Mouse (Mus musculus) megakaryocyte, adult 5-6 weeks (primary cell): ENCODE measurements at regions not wholly inside any gene's neighbourhood (a gene's known extent, or its start where the extent isn't known, plus 50 kb on each side); places are given as distances from the start of the nearest gene placed in this dataset.

Source experiments
- ATAC-seq: 2 replicates; pipeline ENCODE4 v1.8.0; 2016; ENCODE audit warnings: mild to moderate bottlenecking, inconsistent platforms; ENCODE audit not compliant: poor library complexity, severe bottlenecking

DNA sequence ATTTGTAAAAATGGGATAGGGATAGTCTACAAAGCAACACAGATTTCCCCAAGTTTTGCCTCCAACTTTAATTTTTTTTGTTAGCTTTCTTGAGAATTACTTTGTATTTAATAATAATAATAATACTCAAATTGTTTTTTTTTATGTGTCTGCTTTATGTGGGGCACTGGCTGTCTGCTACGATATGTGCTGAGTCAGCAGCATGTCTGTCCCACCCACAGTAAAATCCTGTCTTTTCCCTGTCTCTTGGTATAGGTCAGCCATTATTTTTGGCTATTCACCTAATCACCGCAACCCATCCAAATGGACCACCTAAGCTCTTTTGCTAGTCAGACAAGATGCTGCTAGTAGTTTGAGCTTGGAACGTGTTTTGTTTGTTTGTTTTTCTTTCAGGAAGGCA, 473.0 kb downstream of the Hs3st4 start:
- no peak for ATAC-seq

DNA sequence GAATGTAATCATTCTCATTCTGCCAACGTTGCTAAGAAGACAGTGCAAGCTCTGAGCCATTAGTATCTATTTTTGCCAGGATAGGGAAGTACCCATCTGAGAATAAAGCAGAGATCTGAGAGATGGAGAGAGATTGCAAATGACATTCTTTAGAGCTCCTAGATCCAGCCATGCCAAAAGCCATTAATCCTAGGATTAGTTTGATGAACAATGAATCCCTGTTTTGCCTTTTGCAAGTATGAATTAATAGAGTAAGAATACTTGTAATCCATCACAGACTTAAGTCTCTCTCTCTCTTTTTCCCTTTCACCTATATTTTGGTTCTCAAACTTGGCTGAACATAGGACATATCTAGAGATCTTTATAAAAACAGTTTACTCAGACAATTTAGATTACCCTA, 504.7 kb downstream of the Hs3st4 start:
- no peak for ATAC-seq

- ATAC-seq, result no peak
Observed at GRCm38 (mm10) chr7:124491109-124491793, 508.6 kb downstream of the Hs3st4 start.

GRCm38 (mm10) chr7:124491851-124492390, 509.3 kb downstream of the Hs3st4 start:
- ATAC-seq, result no peak

GRCm38 (mm10) chr7:124500636-124501035, 518.0 kb downstream of the Hs3st4 start:
- ATAC-seq, result no peak

DNA sequence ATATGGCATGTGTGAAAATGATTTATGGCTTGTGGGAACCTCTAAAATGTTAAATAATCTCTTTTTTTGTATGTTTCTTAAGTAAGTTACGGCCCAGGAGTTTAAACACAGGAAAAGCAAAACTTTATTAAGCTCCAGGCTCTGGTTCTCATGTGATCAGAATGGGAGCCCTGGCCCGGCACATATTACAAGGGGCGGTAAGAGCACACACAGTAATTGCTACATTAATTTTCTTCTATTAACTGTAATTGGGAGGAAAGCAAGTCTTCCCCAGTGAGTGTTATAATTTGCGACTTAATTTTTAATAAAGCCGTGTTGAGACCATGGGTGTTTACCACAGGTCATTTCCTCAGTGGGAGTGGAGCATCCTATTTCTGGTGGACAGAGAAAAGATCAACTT, 520.1 kb downstream of the Hs3st4 start:
- no peak for ATAC-seq

DNA sequence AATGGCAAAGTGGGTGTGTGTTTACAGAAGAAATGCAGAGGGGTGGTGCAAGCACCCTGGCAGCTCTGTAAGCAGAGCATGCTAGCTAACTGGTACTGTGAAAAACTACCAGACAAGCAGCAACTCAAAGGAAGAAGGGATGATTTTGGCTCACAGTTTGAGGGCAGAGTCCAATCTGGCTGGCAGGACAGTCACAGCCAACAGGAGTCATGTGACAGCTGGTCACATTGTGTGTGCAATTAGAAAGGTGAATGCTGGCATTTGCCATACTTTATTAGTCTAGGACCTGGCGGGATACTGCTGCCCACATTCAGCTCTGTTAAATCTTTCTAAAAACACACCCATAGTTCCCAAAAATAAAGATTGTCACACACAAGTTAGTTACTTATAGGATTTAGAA, 566.4 kb downstream of the Hs3st4 start:
- no peak for ATAC-seq

GRCm38 (mm10) chr7:124557213-124557612, 574.5 kb downstream of the Hs3st4 start:
- ATAC-seq, result no peak

DNA sequence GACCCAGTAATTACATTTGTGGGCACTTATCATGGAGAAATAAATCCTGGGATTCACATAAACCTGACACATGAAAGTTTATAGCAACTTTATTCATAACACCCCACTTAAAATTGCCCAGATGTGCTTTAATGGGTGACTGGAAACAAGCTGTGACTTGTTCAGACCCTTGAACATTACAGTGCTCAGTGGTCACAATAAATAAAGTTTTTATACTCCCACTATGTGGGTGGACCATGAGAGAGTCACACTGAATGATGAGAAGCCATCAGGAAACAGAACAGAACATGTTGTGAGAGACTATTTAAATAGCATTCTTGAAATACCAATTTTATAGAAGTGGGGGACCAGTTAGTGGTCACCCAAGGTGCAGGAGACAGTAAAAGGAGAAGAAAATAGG, 588.1 kb downstream of the Hs3st4 start:
- no peak for ATAC-seq

DNA sequence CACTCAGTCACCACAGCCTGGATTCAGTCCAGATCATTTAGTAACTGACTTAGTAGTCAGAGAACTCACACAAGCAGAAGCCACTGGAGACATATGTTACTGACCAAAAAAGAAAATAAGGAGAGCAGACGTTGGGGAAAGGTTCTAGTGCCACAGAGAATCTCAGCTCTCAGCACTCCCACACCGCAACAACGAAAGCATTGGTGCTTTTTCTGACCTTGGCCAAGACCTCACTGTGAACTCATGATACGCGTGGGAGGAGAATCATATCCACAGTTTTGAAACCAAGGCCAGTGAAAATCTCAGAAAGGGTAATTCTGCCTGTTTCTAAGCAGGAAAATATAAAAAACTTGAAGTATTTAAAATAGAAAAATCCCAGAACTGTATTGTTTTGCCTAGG, 591.0 kb downstream of the Hs3st4 start:
- ATAC-seq, result no peak

- no peak for ATAC-seq
Observed at GRCm38 (mm10) chr7:124581342-124581741, 598.7 kb downstream of the Hs3st4 start.

DNA sequence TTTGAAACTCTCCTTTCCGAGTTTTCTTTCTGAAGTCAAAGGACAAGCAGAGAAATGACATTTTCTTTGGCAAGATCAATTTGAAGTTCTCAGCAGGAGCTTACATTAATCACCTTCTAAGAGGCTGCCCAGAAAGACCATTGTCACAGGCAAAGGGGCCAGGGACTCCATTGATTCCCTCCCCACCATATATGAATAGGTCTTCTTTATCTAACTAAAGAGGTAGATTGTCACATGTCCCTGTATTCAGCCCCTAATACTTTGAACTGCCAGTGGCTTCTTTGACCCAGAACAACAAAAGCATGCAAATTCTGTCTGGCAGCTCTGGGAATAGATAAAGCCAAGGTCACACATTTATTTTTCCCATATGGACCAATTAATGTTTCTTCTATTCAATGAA, 602.6 kb downstream of the Hs3st4 start:
- no peak for ATAC-seq

DNA sequence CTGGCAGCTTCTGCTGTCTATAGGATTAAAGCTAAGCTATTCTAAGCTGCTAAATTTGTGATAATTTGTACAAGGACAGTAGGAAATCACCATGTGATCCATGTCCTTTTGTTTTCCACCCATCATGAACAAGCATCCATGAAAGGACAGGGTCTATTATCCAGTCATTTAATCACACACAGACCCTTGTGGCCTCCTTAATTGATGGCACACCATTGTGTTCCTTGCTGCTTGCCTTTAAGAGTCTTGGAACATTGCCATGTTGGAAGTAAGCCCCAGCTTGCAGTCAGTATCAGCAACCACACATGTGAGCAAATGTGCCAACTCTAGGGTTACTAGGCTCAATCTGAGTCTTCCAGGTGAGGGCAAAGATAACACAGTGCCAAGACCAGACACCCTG, 608.7 kb downstream of the Hs3st4 start:
- ATAC-seq, result no peak

GRCm38 (mm10) chr7:124593462-124593861, 610.8 kb downstream of the Hs3st4 start:
- ATAC-seq, result no peak

DNA sequence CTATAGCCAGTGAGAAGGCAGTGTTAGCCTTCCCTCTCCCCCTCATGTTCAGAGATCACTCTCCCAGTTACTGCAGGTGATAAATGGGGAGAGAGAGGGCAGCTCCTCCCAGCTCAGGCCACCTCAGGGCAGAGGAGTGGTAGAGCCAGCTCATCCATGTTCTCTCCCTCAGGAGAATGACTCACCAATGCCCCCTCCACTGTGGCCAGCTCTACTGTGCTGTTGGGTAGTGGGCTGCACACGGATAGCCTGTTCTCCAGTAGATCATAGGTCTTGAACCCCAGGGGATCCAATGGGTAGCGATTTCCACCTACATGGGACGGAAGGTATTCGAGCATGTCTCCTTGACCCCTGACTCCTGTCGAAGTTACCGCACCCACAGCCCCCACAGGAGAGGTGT, 618.1 kb downstream of the Hs3st4 start:
- no peak for ATAC-seq

DNA sequence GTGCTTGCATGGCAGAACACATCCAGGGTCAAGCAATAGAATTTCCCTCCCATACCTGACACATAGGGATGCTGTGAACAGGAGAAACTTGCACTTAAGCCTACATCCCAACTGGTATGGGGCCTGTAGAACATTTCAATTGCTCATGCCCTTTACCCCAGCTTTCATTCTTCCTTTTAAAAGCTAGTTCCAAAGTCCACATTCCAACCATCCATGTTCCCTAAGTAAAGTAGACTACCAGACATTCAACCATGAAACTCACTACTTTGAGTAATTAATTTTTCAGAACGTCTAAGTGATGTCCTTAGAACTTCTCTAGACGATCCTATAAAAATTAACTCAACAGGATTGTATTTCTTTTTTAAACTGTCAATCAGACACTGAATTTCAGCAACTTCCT, 621.9 kb downstream of the Hs3st4 start:
- no peak for ATAC-seq

DNA sequence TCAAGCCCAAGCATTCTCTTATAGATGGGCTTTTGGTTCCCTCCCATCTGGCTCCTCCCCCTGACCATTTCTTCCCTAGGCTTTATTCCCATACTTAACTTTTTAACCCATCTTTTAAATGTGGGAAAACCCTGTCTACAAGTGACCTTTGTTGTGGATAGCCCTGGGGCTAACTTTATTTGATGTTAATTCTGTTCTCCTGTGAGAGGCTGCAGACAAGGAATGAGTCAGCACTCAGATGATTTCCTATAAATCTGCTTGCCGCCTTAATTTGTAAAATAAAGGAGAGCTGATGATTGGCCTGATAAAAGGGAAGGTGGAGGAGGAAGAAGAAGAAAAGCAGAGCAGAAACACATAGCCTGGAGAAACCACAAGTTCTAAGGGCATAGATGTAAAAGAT, 623.3 kb downstream of the Hs3st4 start:
- ATAC-seq, result no peak

GRCm38 (mm10) chr7:124607061-124607460, 624.4 kb downstream of the Hs3st4 start:
- ATAC-seq, result no peak

- ATAC-seq, result no peak
Observed at GRCm38 (mm10) chr7:124610437-124610836, 627.8 kb downstream of the Hs3st4 start.

- no peak for ATAC-seq
Observed at GRCm38 (mm10) chr7:124647131-124647530, 664.5 kb downstream of the Hs3st4 start.

DNA sequence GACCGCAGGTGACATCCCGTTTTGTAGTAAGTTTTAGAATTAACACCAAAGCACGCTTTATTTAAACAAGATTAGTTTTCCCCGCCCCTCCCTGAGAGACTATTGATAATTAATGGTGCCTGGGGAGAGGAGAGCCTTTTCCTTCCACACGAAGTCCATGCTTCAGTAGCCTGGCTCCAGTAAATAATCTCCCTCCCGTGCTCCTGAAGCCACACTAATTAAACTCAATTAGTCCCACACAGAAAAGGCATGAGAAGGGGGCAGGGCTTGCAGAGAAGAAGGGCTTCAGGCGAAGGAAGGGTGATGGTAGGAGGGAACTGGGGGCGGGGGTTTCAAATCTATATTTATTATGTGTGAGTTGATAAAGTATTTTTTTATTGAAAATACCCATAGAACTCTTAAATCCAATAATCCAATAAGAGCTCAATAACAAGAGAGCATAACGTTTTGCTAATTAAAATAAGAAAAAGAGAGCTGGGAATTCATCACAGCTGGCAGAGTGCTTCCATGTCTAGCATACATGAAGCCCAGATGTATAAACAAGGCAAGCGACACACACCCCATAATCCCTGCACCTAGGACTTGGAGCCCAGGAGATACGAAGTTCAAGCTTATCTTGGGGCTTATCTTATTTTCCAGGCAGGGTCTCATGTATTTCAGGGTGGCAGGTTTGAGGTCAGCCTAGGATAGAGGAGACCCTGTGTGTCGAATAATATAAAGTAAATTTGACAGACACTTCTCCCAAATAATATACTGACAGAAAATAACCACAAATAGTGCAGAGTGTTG, 684.7 kb downstream of the Hs3st4 start:
- no peak for ATAC-seq

GRCm38 (mm10) chr7:124668058-124668457, 685.4 kb downstream of the Hs3st4 start:
- no peak for ATAC-seq
